Mouse (Mus musculus) cerebellum, postnatal 36 days (tissue): ENCODE measurements around the gene Nxpe3.

Experiments
- DNase-seq, 2 experiments: peaks; one replicate each; pipeline ENCODE4 v3.0.0; 2021 to 2022; ENCODE audit warnings: mixed read lengths in 2 of 2

Gene Nxpe3

GRCm38 (mm10) chr16:55804799-55805198 is 90.3 kb downstream of the Nxpe3 start:
- no peak for DNase-seq

GRCm38 (mm10) chr16:55801629-55802028 is 93.5 kb downstream of the Nxpe3 start:
- DNase-seq = no peak

GRCm38 (mm10) chr16:55798845-55799244 is 96.2 kb downstream of the Nxpe3 start:
- DNase-seq = no peak

- DNase-seq = no peak
Observed at GRCm38 (mm10) chr16:55790326-55790725, 104.8 kb downstream of the Nxpe3 start.
